Mouse (Mus musculus) small intestine, adult 2 months (tissue): Measurements from ENCODE around the gene Gabbr1. TPM values are rescaled to one million over a fixed set of nuclear protein-coding genes. Genes with fewer than 3 reads are reported as not detected.

Experiments
- H3K27ac ChIP-seq: fragments of 200-500 bp; 2 replicates; pipeline ENCODE4 v1.5.1; 2012; ENCODE audit warnings: low read depth, low read length, control low read depth, inconsistent platforms; ENCODE audit not compliant: insufficient read depth
- H3K27me3 ChIP-seq: fragments of 200-500 bp; 2 replicates; pipeline ENCODE4 v1.6.1; 2012; ENCODE audit warnings: mild to moderate bottlenecking, moderate library complexity, low read length, inconsistent platforms; ENCODE audit not compliant: control insufficient read depth, insufficient read depth
- H3K36me3 ChIP-seq: fragments of 200-500 bp; 2 replicates; pipeline ENCODE4 v1.6.1; 2012; ENCODE audit warnings: mild to moderate bottlenecking, low read length, control low read depth, inconsistent platforms; ENCODE audit not compliant: control insufficient read depth, insufficient read depth
- H3K4me1 ChIP-seq: fragments of 200-500 bp; 2 replicates; pipeline ENCODE4 v1.6.1; 2012; ENCODE audit warnings: low read length, inconsistent platforms, mixed read lengths; ENCODE audit not compliant: control insufficient read depth, insufficient read depth, insufficient read length
- H3K4me3 ChIP-seq: fragments of 200-500 bp; 2 replicates; pipeline ENCODE4 v1.5.1; 2012; ENCODE audit warnings: low read depth, mild to moderate bottlenecking, control low read depth, inconsistent platforms, low read length, moderate library complexity
- CTCF ChIP-seq: fragments of 200-500 bp; IDR thresholded peaks from 2 replicates; pipeline ENCODE4 v1.5.1; 2012; ENCODE audit warnings: low read depth, mild to moderate bottlenecking, control low read depth, inconsistent platforms, low read length, moderate library complexity, mixed read lengths; ENCODE audit not compliant: insufficient replicate concordance, insufficient read length; ENCODE audit errors: extremely low read depth
- POLR2A ChIP-seq: fragments of 200-500 bp; IDR thresholded peaks from 2 replicates; pipeline ENCODE4 v1.6.1; 2012; ENCODE audit warnings: low read depth, mild to moderate bottlenecking, control low read depth, inconsistent platforms, low read length, moderate library complexity
- WGBS: fragments of 180-500 bp; shearing (Covaris S2); methylation state at CpG from one replicate; pipeline ENCODE4 v1.1.7; 2018; 5-methylcytosine and 5-hydroxymethylcytosine counted together
- polyA plus RNA-seq: library from polyadenylated mRNA; depleted of rRNA; stranded (reverse); fragments of >200 nt; gene quantifications from 2 replicates; pipeline ENCODE4 v1.2.3, GENCODE M21; 2012; rRNA removed

Gene Gabbr1
- polyA plus RNA-seq, 1 experiment = 14.5 TPM

DNA sequence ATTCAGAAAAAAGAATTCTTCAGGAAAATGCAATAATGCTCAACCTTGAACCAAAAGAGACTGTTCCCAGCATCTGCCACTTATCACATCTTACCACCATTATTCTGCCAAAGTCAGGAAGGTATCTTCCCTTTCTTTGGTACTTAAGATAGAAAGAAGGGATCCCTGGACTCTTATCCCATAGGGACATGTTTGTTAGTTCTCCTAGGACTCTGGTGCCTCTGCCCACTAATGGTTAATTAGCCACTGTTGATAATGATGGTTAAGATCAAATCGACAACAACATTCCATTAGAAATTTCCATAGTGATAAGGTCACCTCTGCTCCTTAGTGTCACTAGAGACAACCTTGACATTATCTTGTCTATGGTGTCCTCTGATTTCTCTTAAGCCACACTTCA, 52.4 kb downstream of the Gabbr1 start, which contains the start of gene Olfr91:
Olfr91 (minus strand) TSS at position 101 of the 400 bp plus-strand sequence.
- Histone ChIP-seq H3K27ac (no peak within 1 kb of the TSS), H3K27me3 (no peaks in the 10 kb centered on the region), H3K36me3 (no peaks in the 10 kb centered on the region), H3K4me1 (no peaks in the 10 kb centered on the region), H3K4me3 (no peak within 1 kb of the TSS)
- TF ChIP-seq CTCF (no peak), POLR2A (no peak)
- WGBS = 85% methylated on average over 1 of the region's 1 CpGs

DNA sequence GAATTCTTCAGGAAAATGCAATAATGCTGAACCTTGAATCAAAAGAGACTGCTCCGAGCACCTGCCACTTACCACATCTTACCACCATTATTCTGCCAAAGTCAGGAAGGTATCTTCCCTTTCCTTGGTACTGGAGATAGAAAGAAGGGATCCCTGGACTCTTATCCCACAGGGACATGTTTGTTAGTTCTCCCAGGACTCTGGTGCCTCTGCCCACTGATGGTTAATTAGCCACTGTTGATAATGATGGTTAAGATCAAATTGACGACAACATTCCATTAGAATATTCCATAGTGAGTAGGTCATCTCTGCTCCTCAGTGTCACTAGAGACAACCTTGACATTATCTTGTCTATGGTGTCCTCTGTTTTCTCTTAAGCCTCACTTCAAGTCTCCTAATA, 74.2 kb downstream of the Gabbr1 start, which contains the start of gene Olfr92:
Olfr92 (minus strand) TSS at position 101 of the 400 bp plus-strand sequence.
- Histone ChIP-seq H3K27me3 (no peaks in the 10 kb centered on the region), H3K27ac (no peak within 1 kb of the TSS), H3K4me1 (no peaks in the 10 kb centered on the region), H3K36me3 (no peaks in the 10 kb centered on the region), H3K4me3 (no peak within 1 kb of the TSS)
- TF ChIP-seq CTCF (no peak), POLR2A (no peak)
- WGBS = 86% methylated on average over 2 of the region's 2 CpGs

Other genes starting within 250 kb of the Gabbr1 start
- gene H2-M10.6, start 233.8 kb upstream of the Gabbr1 start, polyA plus RNA-seq = not detected in 2 replicates
- gene Trim26, start 208.8 kb upstream of the Gabbr1 start, polyA plus RNA-seq = 15.5 and 37.3 TPM in 2 replicates
- 25.0 and 39.3 TPM in 2 replicates for gene Trim15, start 178.8 kb upstream of the Gabbr1 start, polyA plus RNA-seq
- gene Trim10, start 176.4 kb upstream of the Gabbr1 start, polyA plus RNA-seq = 0.09 TPM in 1 of 2 replicates, not detected in the other
- 23.2 and 42.3 TPM in 2 replicates for gene Trim40, start 155.8 kb upstream of the Gabbr1 start, polyA plus RNA-seq
- gene Trim31, start 147.8 kb upstream of the Gabbr1 start, polyA plus RNA-seq = 31.8 and 57.0 TPM in 2 replicates
- gene Rnf39, start 103.0 kb upstream of the Gabbr1 start, polyA plus RNA-seq = 3.6 and 16.0 TPM in 2 replicates
- 16.7 and 31.1 TPM in 2 replicates for gene Ppp1r11, start 94.2 kb upstream of the Gabbr1 start, polyA plus RNA-seq
- gene Znrd1, start 87.4 kb upstream of the Gabbr1 start, polyA plus RNA-seq = 14.3 and 23.8 TPM in 2 replicates
- 0.18 and 0.25 TPM in 2 replicates for gene Znrd1as, start 87.4 kb upstream of the Gabbr1 start, polyA plus RNA-seq
- not detected in 2 replicates for gene 2410137M14Rik, start 64.7 kb upstream of the Gabbr1 start, polyA plus RNA-seq
- 0.09 TPM in 1 of 2 replicates, not detected in the other for gene H2-M5, start 56.4 kb upstream of the Gabbr1 start, polyA plus RNA-seq
- gene Zfp57, start 44.8 kb upstream of the Gabbr1 start, polyA plus RNA-seq = 0.70 and 0.84 TPM in 2 replicates
- gene Mog, start 22.6 kb upstream of the Gabbr1 start, polyA plus RNA-seq = not detected in 2 replicates
- gene Olfr90, start 42.5 kb downstream of the Gabbr1 start, polyA plus RNA-seq = not detected in 2 replicates
- not detected in 2 replicates for gene Olfr91, start 52.3 kb downstream of the Gabbr1 start, polyA plus RNA-seq
- not detected in 2 replicates for gene Olfr92, start 74.1 kb downstream of the Gabbr1 start, polyA plus RNA-seq
- not detected in 2 replicates for gene Olfr93, start 115.5 kb downstream of the Gabbr1 start, polyA plus RNA-seq
- gene Ubd, start 147.9 kb downstream of the Gabbr1 start, polyA plus RNA-seq = 0.79 TPM in 1 of 2 replicates, not detected in the other
- gene Olfr94, start 155.0 kb downstream of the Gabbr1 start, polyA plus RNA-seq = not detected in 2 replicates
- not detected in 2 replicates for gene Olfr95, start 167.2 kb downstream of the Gabbr1 start, polyA plus RNA-seq
- gene Olfr96, start 174.2 kb downstream of the Gabbr1 start, polyA plus RNA-seq = not detected in 2 replicates
- not detected in 2 replicates for gene Olfr97, start 191.4 kb downstream of the Gabbr1 start, polyA plus RNA-seq
- not detected in 2 replicates for gene Olfr98, start 217.8 kb downstream of the Gabbr1 start, polyA plus RNA-seq
- gene H2-M3, start 224.3 kb downstream of the Gabbr1 start, polyA plus RNA-seq = 3.1 and 4.0 TPM in 2 replicates
- gene Olfr99, start 237.5 kb downstream of the Gabbr1 start, polyA plus RNA-seq = not detected in 2 replicates